Mouse (Mus musculus) right cerebral cortex, postnatal 36 days (tissue): ENCODE results near the gene Cdc5l.
"Not testable (repeated sequence)": the region's sequence is repeated elsewhere in the genome, so short reads cannot be mapped to it uniquely, and the experiment has no call there.

Experiments used
- DNase-seq, 2 experiments: peaks; one replicate each; pipeline ENCODE4 v3.0.0; 2022; ENCODE audit warnings: low spot score in 2 of 2, mixed read lengths in 1 of 2

The Cdc5l gene

DNA sequence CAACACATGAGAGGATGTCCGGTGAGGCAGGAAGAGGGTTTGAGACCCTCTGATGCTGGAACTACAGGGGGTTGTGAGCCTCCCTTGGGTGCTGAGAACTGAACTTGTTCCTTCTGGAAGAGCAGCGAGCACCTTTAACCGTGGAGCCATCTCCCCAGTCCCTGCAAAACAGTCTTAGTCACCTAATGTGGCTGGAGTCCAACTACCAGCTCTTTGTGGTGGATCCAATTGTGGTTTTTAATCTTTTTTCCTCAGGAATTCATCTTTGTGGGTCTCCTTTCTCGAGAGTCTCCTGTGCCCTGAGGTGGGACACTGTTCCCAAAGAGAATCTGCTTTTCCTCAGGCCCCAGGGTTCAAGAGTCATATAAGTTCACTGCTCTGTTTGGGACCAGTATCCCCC, 12.4 kb upstream of the Cdc5l start:
- DNase-seq = no peak

DNA sequence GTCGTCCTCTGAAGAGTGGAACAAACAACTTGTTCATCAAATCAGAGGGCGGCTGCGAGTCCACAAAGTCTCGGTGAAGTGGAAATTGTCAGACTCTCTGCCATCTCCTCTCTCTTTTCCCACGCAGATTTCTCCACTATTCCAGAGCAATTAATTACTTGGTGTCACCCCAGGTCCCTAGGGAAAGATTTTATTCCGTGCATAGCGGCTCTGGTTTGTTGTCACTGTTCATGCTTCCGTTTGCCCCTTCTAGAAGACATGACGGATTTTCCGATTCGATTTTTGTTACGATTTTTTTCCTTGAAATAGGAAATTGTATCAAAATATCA, 689 bp upstream of the Cdc5l start:
- DNase-seq = no peak

DNA sequence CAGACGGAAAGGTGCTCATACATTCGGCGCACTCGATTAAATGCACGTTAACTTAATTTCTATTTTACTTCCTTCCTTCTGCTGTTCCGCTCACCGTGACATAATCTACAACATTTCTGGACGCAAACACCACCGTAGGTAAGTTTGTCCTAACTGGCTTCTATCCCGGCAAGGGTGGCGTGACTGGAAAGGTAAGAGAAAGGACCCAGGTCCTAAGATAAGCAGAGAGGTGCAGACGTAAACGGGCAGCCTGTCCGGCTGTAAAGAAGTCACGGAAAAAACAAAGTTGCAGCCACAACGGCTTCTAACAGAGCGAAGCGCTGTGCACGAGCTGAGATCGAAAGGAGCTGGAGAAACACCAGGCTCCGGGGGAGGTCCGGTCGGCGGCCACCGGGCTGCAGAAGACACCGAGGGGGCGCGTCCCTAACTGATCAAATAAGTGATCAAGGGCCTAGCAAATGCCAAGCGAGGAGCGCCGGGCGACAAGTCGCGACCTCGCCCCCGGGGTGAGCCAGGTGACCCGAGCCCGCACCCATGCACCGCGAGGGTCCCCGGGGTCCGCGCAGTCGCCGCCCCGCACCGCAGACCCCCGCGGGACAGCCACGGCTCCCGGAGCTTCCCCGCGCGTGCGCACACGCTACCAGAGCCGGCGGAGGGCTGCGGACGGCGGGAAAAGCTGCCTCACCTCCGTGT, 685 bp downstream of the Cdc5l start:
- peak in 1 of 2 experiments; percentile 23 for DNase-seq

DNA sequence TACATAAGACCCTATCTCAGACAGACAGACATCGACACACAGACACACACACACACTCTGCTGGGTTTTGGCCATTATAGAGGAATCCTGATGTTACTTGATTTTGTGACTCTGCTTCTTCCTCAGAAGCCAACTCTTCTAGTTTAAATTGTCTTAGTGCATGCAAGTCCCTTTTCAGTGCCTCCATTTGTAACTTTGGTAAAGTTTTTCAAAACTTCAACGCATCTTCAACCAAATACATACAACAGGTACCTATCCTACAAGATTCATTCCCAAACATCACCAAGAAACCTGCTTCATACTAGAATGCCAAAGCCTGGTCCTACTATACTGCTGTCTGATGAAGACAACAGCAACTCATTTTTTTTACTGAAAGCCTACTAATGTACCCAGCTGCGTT, 1.5 kb downstream of the Cdc5l start:
- no peak for DNase-seq

DNA sequence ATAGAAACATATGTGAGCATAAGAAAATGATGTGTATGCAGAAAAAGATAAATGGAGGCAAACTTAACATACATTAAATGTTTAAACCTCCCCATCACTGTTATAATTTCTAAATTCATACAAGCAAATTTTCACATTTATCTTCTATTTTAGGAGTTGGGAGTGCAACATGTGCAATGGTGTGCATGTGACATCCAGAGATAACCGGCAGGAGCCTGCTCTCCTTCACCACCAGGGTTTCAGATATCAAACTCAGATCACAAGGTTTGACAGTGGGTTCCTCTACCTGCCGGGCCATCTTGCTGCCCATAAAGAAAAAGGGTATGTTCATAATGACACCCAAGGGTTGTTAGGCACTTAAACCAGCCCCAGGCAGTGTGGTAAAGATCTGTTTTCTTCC, 16.1 kb downstream of the Cdc5l start:
- no peak for DNase-seq

DNA sequence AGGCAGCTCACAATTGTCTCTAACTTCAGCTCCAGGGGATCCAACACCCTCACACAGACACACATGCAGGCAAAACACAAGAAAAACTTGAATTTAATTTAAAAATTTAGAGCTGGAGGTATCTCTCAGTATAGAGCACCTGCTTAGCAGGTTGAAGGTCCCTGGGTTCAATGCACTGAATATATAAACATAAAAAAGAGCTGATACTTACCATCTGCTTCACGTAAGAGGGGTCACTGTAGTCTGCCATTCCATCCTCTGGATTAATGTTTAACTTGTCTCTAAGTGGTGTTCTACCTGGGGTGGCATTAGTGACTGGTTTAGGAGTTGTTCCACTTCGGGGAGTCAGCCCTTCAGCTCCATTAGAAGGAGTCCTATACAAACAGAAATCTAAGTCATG, 21.9 kb downstream of the Cdc5l start:
- not testable (repeated sequence) for DNase-seq

DNA sequence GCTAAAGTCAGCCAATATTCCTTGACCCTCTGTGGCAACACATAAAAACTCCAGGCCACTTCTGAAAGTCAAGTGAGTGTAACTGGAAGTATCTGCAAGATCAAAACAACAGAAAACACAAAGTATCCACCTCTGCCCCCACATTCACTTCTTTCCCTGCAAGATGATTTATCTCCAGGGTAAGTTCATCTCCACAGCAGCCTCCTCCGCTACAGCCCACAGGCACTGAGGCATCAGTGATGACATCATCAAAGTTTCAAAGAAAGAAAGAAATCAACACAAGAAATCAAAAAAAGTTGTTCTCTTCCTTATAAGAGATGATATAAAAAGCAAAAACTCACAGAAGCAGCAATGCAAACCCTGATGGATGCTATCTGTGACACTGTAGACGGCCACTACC, 24.8 kb downstream of the Cdc5l start:
- no peak for DNase-seq

DNA sequence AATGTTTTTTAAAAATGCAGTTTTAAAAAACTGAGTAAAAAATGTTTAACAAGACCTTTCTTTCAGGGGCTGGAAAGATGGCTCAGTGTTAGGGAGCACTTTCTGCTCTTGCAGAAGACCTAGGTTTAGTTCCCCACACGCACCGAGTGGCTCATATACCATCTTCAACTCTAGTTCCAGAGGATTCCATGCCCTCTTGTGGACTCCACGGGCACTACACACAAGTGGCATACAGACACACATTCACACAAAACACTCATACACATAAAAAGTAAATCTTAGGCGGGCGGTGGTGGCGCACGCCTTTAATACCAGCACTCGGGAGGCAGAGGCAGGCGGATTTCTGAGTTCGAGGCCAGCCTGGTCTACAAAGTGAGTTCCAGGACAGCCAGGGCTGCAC, 27.3 kb downstream of the Cdc5l start:
- DNase-seq = no peak

DNA sequence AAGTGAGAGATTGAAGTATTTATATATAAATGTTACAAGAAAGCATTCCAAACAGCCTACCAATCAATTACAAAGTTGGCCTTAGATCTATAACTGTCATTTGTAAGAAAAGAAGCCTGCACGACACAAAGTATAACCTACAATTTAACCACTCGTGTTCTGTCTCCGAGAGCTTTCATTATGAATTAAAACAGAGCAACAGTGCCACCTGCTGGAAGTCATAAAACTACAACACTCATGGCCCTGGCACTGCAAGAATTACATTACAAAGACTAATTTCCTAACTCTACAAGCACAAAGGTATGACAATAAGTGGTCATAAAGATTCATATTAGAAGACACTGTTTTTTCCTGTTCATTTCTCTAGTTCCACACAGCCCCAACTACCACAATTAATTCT, 30.3 kb downstream of the Cdc5l start:
- DNase-seq = peak in 1 of 2 experiments; percentile 25

DNA sequence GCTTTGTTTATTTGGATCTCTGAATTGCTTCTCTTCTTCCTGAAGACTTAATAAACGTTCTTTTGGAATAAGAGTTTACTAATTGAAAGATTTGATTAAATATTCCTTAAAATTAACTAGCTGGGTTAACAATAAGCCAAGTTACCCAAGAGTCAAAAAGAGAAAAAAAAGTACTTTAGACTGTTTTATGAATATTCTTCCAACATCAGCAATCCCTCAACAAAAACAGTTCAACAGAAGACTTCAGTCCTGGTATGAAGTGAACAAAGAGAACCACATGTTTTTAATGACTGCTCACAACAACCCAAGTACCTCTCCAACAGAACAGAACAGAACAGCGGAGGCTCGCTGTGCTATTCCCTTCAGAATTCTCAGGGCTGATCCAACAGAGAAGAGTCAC, 30.9 kb downstream of the Cdc5l start:
- no peak for DNase-seq

DNA sequence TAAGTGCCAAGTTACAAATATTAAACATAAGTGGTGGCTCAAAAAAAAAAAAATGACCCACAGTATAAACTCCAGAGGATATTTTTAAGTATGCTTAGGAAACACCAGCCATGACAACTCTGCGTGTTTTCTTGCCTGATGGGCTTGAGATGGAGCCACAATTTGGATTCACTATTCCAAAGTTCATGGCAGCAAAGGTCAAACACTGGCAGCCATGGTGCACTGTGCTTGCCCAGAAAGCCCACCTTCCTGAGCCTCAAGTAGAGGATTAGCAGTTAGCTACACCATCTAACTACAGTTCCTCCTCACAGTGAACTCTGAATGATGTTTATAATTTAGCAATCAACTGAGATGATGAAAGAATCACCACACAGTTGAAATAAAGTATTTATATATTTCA, 31.4 kb downstream of the Cdc5l start:
- no peak for DNase-seq

DNA sequence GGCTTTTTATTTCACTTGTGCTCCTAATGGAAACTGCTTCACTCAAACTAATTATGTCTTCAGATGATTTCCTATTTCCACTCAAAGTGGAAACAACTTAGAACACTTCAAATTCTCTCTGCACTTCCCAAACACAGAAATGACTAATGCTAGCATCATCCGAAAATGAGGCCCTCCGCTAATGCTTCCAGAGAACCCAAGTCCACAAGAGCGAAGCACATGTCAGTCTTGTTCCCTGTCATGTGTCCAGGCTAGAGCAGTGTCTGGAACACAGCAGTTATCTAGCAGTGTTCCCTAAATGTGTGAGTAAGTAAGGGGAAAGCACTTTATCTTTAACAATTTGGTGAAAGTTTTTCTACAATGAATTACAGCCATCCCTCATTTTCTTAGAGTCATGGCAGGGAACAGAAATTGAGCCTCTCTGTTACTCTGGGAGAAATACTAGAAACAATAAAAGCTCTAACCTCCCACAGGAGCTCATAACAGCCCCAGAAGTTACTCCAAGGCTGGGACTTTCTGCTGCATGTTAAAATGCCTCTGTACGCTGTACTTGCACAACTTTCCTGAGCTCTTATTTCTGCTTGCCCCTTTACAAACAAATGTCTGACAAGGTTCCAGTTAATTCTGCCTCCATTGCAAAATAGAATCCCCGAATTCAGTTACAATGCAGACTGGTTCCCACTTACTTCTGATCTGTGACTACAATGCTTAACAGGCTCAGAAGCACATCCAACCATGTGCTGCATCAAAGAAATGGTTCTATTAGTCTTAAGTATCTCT, 32.2 kb downstream of the Cdc5l start:
- DNase-seq = no peak

DNA sequence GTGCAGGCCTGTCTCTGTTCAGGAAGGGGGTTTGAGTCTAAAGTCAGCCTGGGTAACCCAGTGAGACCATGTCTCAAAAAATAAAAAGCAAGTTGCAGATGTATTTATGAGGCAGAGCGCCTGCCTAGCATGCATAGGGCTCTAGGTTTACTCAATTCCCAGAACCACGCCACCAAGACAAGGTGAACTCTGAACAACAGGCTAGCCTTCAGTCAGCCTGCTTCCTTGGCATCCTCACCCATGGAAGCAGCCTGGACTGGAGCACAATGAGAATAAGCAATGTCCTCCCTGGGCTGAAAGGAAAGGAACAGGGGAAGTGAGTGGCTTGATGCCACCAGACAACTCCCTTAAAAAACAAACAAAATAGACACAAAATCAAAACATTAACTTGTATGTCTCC, 35.5 kb downstream of the Cdc5l start:
- DNase-seq = no peak

DNA sequence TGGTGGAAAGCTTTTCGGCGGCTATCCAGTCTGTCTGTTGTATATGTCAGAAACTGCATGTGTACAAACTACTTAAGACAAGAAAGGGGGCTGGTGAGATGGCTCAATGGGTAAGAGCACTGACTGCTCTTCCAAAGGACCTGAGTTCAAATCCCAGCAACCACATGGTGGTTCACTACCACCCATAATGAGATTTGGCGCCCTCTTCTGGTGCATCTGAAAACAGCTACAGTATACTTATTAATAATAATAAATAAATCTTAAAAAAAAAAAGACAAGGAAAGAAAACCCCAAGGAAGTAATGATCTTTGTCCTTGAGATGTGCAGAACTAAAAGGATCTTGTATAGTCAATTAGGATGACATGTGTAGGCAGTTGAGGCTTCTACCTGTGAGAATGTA, 36.0 kb downstream of the Cdc5l start:
- DNase-seq = no peak

DNA sequence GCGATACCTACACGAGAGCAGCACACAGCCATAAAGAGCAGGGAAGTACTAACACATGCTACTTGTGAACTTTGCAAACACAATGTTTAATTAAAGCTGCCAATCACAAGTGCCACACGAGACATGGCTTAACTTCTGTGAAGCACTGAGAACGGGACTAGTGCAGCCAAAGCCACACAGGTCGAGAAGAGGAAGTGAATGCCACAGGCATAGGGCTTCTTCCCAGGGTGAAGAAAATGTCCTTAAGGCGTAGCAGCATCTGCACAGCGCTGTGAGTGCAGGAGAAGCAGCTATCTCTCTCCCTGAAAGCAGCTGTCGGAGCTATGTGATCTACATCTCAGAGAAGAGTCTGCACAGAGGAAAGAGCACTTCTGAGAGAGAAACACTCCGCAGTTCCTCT, 38.9 kb downstream of the Cdc5l start:
- DNase-seq = no peak

DNA sequence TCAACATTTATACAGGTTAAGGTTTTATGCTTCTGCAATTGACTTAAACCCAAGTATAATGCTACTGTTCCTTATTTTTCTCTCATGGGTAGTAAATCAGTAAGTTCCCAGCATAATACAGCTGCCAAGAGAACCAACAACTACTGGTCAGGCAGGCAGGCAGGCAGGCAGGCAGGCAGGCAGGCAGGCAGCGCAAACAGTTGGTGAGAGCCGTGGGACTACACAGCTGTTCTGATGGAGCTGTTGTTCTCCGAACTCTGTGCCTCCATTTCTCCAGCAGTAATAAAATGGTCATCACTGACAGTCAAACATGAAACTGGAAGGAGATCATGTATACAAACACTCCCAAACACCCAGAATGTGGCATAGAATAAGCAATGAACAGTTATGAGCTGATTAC, 39.8 kb downstream of the Cdc5l start:
- DNase-seq = no peak

DNA sequence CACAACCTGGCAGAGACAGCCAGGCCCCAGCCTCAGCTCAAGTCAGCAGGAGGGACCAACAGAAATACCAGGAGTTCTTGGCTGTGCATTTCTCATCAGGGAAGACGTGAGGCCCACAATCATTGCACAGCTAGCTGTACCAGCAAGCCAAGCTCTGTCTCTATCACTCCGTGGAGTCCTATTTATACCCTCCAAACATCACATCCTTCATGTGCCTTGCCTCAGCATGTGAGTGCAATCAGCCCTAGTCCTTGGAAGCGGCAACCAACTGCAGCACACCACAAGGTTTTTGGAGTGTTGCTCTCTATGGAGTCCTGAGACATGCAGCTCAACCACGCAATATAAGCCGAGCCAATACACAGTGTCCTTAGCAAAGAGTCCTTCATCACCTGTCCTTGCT, 43.6 kb downstream of the Cdc5l start:
- no peak for DNase-seq

DNA sequence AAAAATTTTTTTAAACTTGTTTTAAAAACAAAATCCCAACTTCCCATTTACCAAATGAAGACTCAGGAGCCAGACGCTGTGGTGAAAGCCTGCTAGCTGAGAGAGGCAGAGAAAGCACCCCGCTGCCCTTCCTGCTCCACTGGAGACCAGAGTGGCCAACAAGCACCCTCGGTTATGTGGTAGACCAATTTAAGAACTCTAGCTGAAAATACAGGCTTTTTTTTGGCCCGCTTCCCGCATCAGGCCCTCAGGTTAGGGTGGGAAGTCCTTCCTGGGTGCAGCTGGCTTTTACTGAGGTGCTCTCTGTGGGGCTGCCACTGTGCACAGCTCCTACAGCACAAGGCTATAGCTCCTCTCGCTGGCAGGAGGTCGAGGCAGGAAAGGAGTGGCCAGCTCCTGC, 46.6 kb downstream of the Cdc5l start:
- DNase-seq = no peak

DNA sequence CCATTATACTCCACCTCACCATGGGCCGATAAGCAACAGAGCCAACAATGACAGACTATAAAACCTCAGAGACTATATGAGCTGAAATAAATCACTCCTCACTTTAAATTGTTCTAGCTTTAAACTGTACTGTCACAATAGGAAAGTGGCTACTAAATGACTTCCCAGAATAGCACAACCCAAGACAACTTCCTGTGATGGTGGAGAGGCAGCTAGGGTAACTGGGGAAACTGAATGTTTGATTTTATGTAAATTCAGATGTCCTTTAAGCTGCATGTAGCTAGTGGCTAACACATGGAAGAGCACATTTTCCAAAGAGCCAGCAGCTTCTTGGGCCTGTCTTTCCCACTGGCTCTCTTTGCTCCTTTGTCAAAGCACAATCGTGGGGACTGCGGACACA, 50.2 kb downstream of the Cdc5l start:
- DNase-seq = no peak

DNA sequence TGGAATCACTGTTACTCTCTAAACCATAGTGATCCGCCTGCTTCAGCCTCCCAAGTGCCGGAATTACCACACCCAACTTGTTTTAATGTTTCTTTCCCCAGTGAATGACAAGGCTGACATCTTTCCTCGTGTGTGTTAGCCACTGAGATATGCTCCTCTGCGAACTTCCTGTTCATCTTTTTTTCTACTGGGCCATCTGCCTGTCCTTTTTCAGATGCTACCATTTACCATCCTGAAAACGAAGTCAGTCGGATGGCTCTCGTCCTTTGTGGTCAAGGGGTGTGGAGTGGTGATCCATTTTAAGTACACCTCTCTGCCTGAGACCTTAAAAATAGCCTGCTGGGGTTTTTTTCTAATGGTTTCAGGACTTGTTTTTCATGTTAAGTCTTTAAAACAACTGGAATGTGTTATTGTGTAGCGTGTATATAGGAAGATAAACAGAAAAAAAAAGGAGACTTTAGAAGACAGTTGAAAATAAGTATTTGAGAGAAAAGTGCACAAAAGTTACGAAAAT, 54.2 kb downstream of the Cdc5l start:
- no peak for DNase-seq

DNA sequence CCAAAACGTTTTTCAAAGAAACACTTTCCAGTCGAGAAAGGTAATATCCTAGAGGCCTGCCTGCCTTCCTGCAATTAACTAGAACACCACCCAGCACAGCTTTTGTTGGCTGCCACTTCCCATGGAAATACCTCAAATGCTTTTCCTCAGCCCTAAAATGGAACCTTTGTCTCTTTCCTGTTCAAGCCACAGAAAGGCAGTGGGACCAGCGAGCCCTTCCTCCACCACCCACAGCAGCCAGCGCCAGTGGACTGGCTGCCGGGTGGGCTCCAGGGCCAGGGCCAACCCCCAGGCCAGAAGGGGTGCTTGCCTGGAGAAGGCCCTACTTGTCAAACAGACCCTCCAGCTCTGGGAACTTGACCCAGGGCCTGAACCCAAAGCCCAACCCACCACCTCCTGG, 56.2 kb downstream of the Cdc5l start:
- no peak for DNase-seq

DNA sequence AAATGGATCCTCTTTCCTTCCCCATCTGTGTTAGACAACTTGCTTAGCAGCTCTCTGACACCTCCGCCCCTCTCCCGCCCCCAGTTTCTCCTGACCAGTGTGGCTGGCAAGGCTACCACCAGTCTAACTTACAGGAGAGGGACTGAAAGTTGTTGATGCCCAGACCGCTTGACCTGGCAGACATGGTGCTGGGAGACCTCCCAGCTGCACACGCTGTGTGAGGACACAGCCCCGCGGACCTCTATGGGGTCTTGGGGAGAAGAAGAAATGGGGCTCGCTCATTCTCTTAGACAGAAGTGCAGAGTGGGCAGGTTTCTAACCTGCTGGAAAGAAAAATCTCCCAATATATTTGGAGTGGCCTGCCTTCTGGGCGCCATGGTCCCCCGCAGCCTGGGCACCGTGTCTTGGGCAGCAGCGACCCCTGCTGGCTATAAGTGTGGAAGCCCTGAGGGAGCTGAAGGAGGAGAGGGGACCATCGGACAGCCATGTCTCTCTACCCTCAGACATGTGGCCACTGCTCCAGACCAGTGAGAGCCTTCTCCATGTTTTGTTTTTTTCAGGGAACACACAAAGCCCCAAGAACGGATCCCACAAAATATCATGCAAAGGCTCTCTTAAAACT, 59.4 kb downstream of the Cdc5l start:
- peak; percentile 43 to 57 for DNase-seq

DNA sequence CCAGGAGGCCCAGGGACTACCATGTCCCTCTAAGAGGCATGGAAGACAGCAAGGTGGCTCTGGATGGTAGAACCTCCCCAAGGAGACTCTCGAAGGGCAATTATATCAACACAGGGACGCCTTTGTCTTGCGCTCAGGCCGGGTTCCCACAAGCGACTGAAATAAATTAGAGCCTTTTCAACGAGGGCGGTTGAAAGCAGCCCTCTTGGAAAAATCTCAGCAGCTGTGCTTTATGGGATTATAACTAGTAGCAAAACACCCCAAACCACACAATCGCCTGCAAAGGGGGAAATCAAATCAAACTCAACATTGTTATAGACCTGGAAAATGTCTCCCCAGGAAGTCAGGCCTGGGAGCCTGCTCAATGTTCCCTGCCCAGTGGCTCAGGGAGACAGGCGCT, 62.5 kb downstream of the Cdc5l start:
- no peak for DNase-seq
